Mouse (Mus musculus) G1E (cell line): ENCODE measurements around the gene Btnl4.

Source experiments
- CTCF ChIP-seq: IDR thresholded peaks from 2 replicates; pipeline ENCODE4 v1.5.1; 2012; ENCODE audit warnings: low read depth, low read length, inconsistent platforms, mixed read lengths
- GATA1 ChIP-seq: IDR thresholded peaks from 2 replicates; pipeline ENCODE4 v1.6.1; 2012; ENCODE audit warnings: borderline replicate concordance, low read length, inconsistent platforms, mixed read lengths
- GATA2 ChIP-seq: IDR thresholded peaks from 2 replicates; pipeline ENCODE4 v1.6.1; 2012; ENCODE audit warnings: low read depth, low read length, inconsistent platforms, borderline replicate concordance
- POLR2AphosphoS5 ChIP-seq: IDR thresholded peaks from 2 replicates; pipeline ENCODE4 v1.6.1; 2012; ENCODE audit warnings: low read depth, low read length, inconsistent platforms; ENCODE audit not compliant: insufficient replicate concordance
- TAL1 ChIP-seq: conservative IDR thresholded peaks from 2 replicates; pipeline ENCODE4 v1.6.1; 2012; ENCODE audit warnings: low read depth, low read length, inconsistent platforms, mixed read lengths

GRCm38 (mm10) chr17:34496539-34496938 is 19.4 kb upstream of the Btnl4 start:
- TF ChIP-seq GATA1 (no peak), CTCF (no peak), TAL1 (no peak), GATA2 (no peak), POLR2AphosphoS5 (no peak)
